Mouse (Mus musculus): ENCODE data around the gene Ptprg.

DNA sequence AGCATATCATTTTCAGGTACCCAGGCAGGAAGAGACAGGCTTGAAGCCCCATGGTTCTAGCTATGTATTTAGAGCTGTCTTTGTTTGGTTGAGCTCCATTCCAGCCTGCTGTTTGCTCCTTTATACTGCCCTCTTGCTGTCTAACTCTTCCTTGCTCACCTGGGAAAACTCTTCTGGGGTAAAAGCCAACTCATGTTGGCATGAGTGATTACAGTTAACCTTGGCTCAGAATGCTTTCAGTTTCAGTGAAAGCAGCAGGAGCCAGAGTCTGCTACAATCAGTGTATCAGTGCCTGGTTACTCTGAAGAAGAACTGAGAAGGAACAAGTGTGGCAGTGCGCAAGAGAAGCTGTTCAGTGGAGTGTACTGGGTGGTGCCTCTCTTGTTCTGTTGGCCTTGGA, 89.6 kb downstream of the Ptprg start:
- no peak for TF ChIP-seq CTCF (IDR thresholded peaks at IDR 0.05; ENCODE audit: borderline replicate concordance, extremely low read depth, insufficient read depth, insufficient read length)
- TF ChIP-seq POLR2A (IDR thresholded peaks at IDR 0.05; ENCODE audit: borderline replicate concordance, extremely low read depth, insufficient read depth, insufficient read length, poor library complexity, severe bottlenecking), result no peak
